Mouse (Mus musculus) naive thymus-derived CD4-positive, alpha-beta T cell, adult 2 months (primary cell): Measurements from ENCODE around the gene Olfr1134.
"Not testable (repeated sequence)": the region's sequence is repeated elsewhere in the genome, so short reads cannot be mapped to it uniquely, and the experiment has no call there.

Source experiments
- DNase-seq: peaks from one replicate; pipeline ENCODE4 v3.0.0-alpha.2; 2011; ENCODE audit warnings: low read depth

Gene Olfr1134

DNA sequence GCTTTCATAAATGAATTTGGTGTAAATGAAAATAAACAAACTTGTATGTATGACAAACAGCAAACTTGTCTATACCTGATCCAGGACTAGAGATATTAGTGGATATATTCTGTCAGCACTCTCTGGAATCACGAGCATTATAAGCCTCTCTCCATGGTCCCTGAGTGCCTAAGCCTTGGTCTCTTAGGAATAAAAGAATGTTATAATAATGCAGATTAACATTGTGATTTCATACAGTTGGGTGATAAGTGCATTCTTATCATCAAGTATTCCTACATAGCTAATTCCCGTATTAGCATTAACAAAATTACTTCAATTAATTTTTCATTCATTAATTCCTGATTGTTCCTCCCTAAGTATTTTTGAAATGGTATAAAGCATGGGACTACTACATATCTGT is at the start of gene Olfr1134:
Gene Olfr1134, minus strand, starts transcription at position 101 of the 400 bp plus-strand sequence.
- no peak for DNase-seq

DNA sequence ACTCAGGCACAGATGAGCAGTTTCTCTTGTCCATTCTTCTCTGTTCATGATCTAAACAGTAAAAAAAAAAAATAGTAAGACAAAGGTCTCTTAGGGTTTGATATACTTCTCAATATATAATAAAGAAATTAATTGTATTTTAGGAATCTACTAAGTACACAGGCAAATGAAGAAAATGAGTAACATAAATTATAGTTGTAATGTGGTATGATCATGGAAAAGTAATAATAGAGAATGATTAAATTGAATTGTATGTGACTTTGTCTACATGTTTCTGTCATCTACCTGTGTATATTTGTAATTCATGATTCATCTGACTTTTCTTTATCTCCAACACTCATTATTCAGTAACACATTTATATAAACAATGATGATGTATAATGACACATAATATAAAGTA is 35.6 kb upstream of the Olfr1134 start, which contains the start of gene Olfr1136:
Gene Olfr1136, minus strand, starts transcription at position 101 of the 400 bp plus-strand sequence.
- DNase-seq = no peak

DNA sequence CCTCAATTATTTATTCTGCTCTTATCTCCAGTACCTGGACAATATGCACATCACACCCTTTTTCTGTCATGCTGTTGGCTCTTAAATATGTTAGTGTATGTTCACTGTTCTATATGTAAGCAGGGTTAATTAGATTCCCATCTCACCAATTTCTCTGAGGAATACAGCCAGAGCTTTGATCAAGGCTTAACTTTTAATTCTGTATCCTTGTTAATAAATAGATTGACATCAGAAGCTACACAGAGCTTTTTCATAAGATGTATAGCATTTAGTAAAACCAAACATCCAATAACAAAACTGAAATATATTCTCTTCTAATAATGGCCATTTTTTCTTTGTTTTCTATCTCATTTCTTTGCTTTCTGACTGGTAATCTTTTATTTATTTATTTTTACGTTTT is 15.3 kb upstream of the Olfr1134 start, which contains the start of gene Olfr1135:
Gene Olfr1135, minus strand, starts transcription at position 101 of the 400 bp plus-strand sequence.
- no peak for DNase-seq

DNA sequence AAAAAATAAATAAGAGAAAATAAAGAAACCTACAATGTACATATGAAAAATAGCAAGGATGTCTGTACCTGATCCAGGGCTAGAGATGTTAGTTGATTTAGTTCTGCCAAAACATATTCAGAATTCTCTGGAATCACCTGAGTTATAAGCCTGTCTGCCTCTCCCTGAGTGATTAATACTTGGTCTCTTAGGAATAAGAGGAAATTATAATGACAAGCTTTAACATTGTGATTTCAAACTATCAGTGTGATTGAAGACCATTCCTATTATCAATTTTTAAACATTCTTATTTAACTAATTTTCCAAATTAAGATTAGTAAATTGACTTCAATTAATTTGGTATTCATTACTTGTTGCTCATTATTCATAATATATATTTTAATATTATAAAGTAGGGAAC is 11.0 kb downstream of the Olfr1134 start, which contains the start of gene Olfr1133:
Gene Olfr1133, minus strand, starts transcription at position 101 of the 400 bp plus-strand sequence.
- DNase-seq = no peak

DNA sequence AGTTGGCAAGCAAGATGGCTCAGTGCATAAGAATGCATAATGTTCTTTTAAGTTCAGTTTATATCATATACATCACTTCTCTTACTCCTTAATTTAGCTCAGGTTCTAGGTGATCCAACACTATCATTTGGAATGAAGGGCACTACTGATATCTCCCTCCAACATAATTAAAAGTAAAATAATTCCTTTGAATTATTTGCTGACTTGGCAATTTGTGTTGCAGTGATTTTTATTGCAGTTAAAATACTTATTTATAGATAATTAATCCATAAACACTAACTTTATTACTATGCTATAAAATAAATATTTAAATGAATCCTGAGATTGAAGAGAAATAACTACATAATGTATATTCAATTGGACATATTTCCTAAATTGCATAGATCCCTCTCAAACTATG is 15.8 kb downstream of the Olfr1134 start:
- DNase-seq = no peak

DNA sequence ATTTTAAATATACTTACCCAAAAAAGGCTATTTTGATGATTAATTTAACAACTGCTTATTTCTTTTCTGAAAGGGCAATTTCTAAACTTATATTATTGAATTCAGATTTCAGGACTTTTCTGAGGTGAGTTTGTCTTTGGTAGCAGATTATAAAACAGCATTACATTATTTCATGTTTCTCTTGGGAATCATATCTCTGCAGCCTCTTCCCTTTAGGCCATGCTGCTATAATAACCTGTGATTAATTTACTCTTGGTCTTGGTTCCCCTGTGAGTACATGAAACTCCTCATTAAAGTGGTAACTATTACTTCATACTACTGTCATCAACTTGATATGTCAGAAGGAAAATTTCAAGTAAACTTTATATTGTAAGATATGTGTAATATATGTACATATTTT is 20.8 kb downstream of the Olfr1134 start, which contains the start of gene Olfr1132:
Gene Olfr1132, minus strand, starts transcription at position 101 of the 400 bp plus-strand sequence.
- no peak for DNase-seq

DNA sequence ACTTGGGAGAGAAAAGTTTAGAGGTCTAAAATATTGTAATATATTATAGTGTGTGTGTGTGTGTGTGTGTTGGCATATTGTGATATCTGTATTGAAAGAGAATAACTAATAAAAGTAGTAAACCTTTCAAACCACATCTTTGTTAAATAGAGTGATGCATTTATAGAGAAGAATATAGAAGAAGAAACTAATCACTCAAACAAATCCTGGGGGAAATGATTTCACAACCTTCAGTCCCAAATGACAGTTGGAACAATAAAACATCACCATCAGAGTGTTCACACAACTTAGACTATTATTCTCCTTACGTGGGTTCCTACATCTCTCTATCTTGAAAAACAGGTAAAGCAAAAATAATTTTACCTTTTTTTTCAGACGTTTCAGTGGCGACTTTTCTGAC is 31.5 kb downstream of the Olfr1134 start, which contains the start of gene Olfr1131:
Gene Olfr1131, plus strand, starts transcription at position 301 of the 400 bp plus-strand sequence.
- no peak for DNase-seq

DNA sequence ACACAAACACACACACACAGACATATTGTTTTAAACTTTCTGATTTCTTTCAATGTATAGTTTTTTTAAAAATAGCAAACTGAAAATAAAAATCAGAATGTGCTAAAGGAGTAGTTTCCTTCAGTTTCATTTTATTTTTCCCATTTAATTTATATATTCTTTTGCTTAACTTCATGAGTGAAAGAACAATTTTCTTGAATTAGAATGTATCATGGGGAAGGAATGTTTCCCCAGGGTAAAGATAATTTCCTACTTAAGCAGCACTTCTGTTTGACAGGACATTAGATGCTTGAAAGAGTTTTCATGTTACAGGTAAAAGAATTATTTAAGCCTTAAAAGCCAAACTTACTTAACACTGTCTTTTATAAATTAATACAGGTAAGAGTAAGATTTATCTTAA is 52.3 kb downstream of the Olfr1134 start, which contains the start of gene Olfr1130:
Gene Olfr1130, plus strand, starts transcription at position 301 of the 400 bp plus-strand sequence.
- not testable (repeated sequence) for DNase-seq
